Mouse (Mus musculus) retina, postnatal 7 days (tissue): ENCODE measurements around the gene Gm11555.
"Not testable (repeated sequence)": the region's sequence is repeated elsewhere in the genome, so short reads cannot be mapped to it uniquely, and the experiment has no call there.

Experiments
- DNase-seq: peaks from one replicate; pipeline ENCODE4 v3.0.0-alpha.2; 2012; ENCODE audit warnings: low read depth, low spot score

The Gm11555 gene

DNA sequence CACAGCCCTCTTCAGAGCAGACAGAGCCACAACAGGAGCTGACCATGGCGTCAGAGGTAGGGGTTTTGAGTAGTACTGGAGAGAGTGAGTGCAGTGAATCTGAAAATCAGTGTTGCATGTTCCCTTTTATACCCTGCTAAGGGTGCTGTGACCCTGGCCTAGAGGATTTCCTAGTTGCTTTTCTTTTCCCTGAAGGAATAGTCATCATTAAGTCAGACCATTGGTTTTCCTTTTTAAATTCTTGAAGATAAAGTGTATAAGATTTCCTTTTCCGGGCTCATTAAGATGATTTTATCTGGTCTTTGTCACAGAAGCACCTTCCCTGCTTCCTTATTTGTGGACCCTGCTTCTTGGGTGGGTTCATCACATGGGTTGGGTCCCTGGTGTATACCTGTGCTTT is at the start of gene Gm11555:
Gm11555 (minus strand) TSS at position 101 of the 400 bp plus-strand sequence.
- no peak for DNase-seq

DNA sequence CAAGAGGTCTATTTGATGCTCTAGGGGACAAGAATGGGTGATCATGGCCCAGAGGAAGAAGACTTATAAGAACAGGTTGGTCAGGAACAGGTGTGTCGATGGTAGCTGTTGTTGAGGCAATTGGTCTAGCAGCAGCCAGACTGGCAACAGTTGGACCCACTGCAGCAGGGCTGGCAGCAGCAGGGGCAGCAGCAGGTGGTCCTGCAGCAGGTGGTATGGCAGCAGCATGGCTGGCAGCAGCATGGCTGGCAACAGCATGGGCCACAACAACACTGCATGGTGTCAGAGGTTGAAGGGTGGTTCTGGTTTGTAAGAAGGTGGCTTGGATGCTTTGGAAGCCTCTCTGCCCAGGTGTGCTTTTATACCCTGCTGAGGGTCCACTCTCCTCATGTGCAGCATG is 40.4 kb upstream of the Gm11555 start, which contains the start of gene Gm14190:
Gm14190 (minus strand) TSS at position 278 of the 400 bp plus-strand sequence.
- no peak for DNase-seq

DNA sequence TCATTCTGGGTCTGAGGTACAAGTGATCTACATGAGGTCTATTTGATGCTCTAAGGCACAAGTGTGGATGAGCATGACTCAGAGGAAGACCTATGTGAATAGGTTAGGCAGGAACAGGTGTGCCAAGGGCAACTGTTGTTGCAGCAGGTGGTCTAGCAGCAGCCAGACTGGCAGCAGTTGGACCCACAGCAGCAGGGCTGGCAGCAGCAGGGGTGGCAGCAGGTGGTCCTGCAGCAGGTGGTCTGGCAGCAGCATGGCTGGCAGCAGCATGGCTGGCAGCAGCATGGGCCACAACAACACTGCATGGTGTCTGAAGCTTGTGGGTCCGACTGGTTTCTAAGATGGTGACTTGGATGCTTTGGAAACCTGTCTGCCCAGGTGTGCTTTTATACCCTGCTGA is 35.2 kb upstream of the Gm11555 start:
- DNase-seq: not testable (repeated sequence)

DNA sequence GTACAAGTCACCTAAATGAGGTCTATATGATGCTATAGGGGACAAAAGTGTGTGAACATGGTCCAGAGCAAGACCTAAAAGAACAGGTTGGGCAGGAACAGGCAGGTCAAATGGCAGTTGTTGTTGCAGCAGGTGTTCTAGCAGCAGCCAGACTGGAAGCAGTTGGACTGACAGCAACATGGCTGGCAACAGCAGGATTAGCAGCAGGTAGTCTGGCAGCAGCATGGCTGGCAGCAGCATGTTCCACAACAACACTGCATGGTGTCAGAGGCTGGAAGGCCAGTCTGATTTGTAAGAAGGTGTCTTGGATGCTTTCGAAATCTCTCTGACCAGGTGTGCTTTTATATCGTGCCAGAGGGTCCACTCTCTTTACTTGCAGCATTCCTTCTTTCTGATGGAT is 33.4 kb upstream of the Gm11555 start:
- no peak for DNase-seq

DNA sequence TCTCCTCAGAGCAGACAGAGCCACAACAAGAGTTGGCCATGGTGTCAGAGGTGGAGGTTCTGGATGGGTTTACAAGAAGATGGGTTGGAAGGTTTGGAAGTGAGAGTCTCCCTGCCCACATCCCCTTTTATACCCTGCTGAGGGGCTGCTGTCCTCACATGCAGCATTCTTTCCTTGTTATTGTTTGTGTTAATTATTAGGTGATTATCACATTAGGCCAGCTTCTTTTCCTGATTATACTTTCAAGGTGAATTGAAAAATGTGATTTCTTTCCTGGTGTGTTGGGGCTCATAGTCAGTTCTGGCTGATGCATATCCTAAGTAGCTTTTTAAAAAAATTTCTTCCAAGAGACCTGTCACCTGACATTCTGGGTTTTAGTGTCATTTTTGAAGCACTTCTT is 15.8 kb upstream of the Gm11555 start, which contains the start of gene Krtap4-6:
Krtap4-6 (minus strand) TSS at position 101 of the 400 bp plus-strand sequence.
- no peak for DNase-seq

DNA sequence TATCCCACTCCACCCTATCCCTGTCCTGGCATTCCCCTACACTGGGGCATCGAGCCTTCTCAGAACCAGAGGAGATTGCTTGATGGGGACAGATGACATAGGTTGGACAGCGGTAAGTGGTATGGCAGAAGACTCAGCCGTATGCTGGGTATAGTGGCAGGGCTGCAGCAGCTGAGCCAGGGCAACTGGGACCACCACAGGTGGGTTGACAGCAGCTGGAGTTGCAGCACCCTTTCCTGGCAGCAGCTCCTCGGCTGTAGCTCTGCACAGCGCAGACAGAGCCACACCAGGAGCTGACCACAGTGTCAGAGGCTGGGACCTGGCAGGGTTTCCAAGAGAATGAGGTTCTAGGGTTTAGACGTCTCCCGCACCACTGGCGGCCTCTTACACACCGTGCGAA is 12.8 kb upstream of the Gm11555 start:
- DNase-seq: no peak

DNA sequence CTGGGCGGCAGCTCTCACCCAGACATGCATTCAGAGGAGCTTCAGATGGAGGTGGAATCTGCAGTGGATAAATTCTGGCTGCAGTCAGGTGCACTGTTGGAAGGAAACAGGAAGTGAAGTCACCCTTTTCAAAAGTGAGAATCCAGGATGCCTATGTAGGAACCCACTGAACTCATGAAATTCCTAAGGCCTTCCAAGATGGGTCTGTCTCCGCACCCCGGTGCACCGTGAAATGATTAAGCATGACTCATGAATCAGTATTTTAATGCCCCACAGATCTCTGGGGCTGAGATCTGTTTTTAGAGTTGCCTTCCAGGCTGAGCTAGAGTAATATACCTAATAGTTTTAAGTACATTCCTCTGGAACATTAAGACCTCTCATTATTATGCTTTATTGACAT is 9.2 kb upstream of the Gm11555 start:
- DNase-seq: no peak

DNA sequence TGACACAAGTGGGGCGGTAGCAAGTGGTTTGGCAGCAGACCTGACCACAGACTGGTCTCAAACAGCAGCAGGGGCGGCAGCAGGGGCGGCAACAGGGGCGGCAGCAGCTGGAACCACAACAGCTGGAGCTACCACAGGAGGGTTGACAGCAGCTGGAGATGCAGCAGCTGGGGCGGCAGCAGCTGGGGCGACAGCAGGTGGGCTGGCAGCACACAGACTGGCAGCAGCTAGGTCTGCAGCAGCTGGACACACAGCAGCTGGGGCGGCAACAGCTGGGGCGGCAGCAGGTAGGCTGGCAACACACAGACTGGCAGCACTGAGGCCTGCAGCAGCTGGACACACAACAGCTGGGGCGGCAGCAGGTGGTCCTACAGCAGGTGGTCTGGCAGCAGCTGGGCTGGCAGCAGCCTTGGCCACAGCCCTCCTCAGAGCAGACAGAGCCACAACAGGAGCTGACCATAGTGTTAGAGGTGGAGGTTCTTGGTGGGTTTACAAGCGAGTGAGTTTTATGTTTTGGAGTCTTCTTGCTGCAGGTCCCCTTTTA is 8.5 kb upstream of the Gm11555 start, which contains the start of gene Gm11563:
Gm11563 (minus strand) TSS at position 494 of the 544 bp plus-strand sequence.
- DNase-seq: not testable (repeated sequence)

DNA sequence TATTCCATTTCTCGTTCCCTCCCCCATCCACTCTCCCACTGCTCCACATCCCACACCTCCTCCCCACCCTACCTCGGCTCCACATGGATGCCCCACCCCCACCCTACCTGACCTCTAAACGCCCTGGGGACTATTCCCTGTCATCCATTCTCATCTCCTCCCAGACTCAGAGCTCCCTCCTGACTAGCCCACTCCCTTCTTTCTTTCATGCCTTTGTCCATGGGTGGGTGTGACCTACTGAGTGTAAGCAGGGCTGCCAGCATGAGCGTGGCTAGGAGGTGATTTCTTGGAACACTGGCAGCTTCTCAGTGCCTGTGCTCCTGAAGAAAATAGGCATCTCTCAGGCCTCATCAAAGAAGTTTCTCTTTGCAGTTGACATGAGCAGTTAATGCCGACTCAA is 7.0 kb upstream of the Gm11555 start:
- no peak for DNase-seq

DNA sequence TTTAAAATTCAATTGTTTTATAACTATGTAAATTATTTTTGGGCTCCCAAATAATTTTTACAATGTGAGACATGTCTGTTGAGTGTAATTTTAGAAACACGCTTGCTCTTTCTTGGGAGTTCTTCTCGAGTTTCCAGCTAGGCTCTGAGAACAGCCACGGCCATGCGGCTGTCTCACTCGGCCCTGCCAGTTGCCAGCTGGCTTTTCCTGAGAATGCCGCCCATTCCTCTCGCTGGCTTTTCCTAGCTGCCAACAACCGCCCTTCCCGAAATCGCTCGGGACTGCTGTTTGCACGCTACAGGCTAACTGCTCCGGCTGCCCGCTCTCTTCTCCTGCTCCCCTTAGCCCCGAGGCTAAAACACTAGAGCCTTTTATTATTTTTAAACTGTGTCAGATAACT is 3.6 kb downstream of the Gm11555 start:
- DNase-seq: no peak

DNA sequence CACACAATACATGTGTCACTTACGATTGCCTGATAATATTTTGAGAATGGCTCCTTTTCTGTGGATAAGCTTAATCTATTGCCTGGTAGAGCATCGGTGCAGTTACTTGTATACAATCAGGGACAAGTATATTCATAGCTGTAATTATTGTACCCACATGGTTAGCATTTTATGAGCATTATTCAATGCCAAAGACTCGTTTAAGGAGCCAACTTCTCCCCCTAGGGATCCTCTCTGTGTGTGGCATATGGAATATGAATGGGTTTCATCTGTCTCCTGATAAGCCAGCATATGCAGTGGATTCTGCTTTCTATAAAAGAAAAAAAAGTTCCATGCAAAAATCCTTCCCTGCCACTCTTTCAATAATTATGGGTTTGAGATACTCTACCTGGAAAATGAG is 5.7 kb downstream of the Gm11555 start:
- no peak for DNase-seq

DNA sequence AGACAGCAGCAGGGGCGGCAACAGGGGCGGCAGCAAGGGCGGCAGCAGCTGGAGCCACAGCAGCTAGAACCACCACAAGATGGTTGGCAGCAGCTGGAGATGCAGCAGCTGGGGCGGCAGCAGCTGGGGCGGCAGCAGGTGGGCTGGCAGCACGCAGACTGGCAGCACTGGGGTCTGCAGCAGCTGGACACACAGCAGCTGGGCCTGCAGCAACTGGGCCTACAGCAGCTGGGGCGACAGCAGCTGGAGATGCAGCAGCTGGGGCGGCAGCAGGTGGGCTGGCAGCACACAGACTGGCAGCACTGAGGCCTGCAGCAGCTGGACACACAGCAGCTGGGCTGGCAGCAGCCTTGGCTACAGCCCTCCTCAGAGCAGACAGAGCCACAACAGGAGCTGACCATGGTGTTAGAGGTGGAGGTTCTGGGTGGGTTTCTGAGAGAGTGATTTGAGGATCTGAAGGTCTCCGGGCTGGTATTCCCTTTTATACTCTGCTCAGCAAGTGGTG is 6.3 kb downstream of the Gm11555 start, which contains the start of gene Krtap4-7:
Krtap4-7 (minus strand) TSS at position 455 of the 505 bp plus-strand sequence.
- not testable (repeated sequence) for DNase-seq

DNA sequence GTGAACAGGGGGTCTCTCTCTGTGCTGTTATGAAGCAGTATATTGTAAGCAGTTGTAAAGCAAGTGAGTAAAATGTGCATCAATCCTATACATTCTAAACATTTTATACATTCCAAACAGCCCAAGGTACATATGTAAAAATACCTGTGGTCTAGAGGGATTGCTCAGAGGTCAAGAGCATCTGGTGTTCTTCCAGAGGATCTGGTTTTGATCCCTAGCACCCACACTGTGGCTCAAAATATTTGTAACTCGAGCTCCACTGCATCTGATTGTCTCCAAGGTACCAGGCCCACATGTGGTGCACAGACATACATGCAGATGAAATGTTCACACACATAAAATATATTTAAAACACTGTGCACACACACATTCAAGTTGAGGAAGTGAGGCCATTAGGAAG is 9.1 kb downstream of the Gm11555 start:
- DNase-seq: no peak

DNA sequence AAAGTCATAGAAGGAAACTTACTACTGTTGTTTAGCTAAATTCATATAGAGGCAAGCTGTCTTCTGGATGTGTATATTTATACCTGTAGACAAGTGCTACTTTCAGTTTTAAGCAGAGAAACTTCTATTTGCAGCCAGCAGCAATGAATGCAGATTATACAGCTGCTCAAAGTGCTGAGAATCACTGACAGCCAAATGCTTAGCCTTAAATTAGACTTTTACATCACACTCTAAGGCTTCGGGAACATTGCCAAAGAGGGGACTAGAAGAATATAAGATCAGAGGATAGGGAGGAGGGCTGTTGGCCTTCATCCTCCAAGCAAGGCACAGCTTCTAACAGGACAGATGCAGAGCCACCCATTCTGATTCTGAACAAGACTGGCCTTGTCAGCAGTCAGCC is 12.9 kb downstream of the Gm11555 start:
- DNase-seq: no peak

DNA sequence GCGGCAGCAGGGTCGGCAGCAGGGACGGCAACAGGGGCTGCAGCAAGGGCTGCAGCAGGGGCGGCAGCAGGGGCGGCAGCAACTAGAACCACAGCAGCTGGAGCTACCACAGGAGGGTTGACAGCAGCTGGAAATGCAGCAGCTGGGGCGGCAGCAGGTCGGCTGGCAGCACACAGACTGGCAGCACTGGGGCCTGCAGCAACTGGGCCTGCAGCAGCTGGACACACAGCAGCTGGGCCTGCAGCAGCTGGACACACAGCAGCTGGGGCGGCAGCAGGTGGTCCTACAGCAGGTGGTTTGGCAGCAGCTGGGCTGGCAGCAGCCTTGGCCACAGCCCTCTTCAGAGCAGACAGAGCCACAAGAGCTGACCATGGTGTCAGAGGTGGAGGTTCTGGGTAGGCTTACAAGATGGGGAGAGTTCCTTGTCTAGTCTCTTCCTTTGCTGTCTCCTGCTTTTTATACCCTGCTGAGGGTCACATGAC is 15.3 kb downstream of the Gm11555 start, which contains the start of gene Krtap4-2:
Krtap4-2 (minus strand) TSS at position 432 of the 482 bp plus-strand sequence.
- no peak for DNase-seq

DNA sequence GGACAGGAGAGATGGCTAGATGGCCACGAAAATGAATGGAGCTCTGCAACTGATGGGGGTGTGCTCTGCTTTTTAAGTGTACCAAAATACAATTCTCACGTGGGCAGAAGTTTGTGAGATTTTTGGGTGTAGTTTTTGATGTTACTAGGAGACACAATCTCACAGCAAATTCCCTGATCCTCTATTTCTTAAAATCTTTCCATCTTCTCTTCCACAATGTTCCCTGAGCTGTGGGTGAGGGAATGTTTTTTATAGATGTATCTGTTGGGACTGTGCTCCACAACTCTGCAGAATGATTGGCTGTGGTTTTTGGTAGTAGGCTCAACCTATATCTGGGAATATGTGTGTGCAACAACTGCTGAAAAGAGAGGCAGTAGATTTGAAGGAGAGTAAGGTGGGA is 16.7 kb downstream of the Gm11555 start:
- no peak for DNase-seq

DNA sequence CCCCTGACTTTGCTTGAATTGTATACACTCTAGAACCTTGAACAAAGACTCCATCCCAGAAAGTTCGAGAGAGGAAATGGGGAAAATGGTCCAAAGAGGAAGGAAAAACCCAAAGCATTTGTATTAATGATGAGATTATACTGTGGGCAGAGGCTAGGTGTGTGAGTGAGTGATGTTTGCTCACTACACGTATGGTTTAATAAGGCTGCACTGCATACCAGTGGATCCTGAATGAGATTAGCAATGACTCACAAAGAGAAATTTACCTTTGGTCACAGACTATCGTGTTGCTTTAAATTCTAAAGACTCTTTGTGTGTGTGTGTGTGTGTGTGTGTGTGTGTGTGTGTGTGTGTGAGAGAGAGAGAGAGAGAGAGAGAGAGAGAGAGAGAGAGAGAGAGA is 19.1 kb downstream of the Gm11555 start:
- DNase-seq: no peak

DNA sequence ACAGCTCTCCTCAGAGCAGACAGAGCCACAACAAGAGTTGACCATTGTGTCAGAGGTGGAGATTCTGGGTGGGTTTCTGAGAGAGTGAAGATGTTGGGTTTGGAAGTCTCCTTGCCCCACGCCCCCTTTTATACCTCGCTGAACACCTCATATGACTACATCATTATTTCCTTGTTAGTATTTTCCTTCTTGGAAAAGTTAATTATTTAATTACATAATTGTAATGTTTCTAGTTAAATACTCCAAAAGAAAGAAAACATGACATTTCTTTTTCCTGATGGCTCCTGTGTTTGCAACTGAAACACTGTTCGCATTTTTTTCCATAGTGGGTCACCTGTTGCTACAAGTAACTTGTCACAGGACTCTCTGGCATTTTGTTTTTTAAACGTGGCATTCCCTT is 21.9 kb downstream of the Gm11555 start, which contains the start of gene Krtap4-1:
Krtap4-1 (minus strand) TSS at position 101 of the 400 bp plus-strand sequence.
- no peak for DNase-seq

DNA sequence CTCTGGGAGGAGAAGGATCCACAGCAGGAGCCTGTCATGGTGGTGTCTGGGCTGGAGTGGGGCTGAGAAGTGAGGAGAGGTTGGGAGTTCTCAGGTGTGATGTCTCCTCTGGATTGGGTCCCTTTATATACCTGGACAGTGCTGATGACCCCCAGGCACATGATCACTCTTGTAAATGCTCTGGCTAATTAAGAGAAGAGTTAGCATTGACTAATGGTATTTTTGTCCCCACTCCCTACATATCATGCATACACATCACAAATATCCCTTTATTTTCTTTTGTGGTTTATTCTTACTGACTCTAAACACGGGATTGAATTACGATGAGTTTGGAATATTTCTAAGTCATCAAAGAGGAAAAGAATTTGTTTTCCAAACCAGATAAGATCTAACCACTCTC is 29.7 kb downstream of the Gm11555 start, which contains the start of gene Gm11562:
Gm11562 (minus strand) TSS at position 101 of the 400 bp plus-strand sequence.
- no peak for DNase-seq

DNA sequence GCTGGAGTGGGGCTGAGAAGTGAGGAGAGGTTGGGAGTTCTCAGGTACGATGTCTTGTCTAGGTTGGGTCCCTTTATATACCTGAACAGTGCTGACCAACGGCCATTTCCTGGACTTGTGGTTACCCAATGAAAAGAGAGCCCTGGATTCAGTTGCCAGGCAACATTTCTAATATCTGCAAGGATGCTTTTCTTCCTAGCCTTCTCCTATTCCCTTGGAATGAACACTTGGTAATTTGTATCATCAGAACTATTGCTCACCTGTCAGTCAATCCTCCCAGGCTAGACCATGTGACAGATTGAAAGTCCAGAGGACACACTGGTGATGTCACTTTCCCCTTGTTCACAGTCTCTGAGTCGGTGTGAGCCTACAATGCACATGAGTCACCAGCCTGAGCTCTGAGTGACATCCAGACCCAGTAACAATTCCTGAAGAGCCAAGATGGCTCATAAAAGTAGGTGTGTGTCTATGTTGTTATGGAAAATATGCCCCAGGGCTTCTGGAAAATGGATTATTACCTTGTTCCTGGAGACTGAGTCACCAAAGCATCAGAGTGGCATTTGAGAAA is 35.2 kb downstream of the Gm11555 start, which contains the start of gene Krtap2-4:
Krtap2-4 (minus strand) TSS at position 51 of the 568 bp plus-strand sequence.
- DNase-seq: no peak

DNA sequence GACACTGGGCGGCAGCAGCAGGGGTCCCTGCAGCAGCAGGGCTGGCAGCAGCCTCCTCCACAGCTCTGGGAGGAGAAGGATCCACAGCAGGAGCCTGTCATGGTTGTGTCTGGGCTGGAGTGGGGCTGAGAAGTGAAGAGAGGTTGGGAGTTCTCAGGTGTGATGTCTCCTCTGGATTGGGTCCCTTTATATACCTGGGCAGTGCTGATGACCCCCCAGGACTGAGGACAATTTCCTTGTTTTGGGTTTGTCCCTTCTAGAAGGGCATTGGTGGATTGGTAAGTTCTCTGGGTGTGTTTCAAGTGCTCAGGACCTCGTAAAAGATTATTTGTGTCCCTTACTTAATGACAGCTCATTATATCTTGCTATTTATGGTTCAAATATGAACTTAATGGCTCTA is 39.9 kb downstream of the Gm11555 start, which contains the start of gene Gm11937:
Gm11937 (minus strand) TSS at position 101 of the 400 bp plus-strand sequence.
- not testable (repeated sequence) for DNase-seq

DNA sequence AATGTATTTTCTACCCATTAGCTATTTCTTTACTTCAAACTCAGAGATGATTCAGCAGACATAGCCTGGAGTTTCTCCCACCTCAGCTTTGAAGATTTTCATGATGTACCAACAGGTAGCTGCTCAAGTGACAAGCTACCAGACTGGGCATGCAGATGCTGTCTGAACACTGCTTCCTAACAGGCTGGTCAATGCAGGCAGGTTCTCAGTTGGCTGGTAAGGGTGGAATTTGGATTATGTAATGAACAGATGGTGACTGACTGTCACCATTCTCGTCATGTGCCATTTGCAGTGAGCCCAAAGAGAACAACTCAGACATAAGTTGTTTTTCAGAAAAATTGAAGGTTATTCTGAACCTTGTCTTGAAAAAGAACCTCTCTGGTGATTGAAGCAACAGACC is 40.9 kb downstream of the Gm11555 start:
- no peak for DNase-seq
